Mouse (Mus musculus) lung, adult 2 months (tissue): ENCODE results near the gene B3galt5.

ENCODE experiments used
- CTCF ChIP-seq: fragments of 200-500 bp; IDR thresholded peaks from 2 replicates; pipeline ENCODE4 v1.5.1; 2011; ENCODE audit warnings: mild to moderate bottlenecking, low read length, control low read depth; ENCODE audit not compliant: insufficient read depth
- POLR2A ChIP-seq: fragments of 200-500 bp; IDR thresholded peaks from 2 replicates; pipeline ENCODE4 v1.6.1; 2011; ENCODE audit warnings: low read depth, mild to moderate bottlenecking, control low read depth, low read length, borderline replicate concordance; ENCODE audit errors: extremely low read depth

DNA sequence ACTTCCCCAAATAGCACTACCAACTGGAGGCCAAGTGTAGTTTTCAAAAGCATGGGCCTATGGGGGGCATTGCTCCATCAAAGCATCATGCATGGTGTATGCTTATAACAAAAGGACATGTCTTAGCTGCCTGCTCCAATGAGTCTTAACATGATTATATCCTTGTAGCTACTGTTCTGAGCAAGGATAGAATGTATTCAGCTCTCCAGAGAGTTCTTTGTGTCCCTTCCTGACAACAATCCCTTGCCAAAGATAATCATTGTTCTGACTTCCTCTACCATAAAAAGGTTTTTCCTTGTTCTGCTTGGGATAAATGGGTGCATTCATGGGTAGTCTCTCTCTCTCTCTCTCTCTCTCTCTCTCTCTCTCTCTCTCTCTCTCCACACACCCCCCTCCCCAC, 68.8 kb downstream of the B3galt5 start:
- TF ChIP-seq CTCF (no peak), POLR2A (no peak)
